Mouse (Mus musculus) mouse embryonic stem cell (cell line): ENCODE results near the gene Syn3.

Experiments
- in situ Hi-C, 2 experiments: fragments of 300-500 bp; cut with MboI; formaldehyde crosslinking; loops; 1 replicate in 1 of 2; 3 replicates in 1 of 2; pipeline ENCODE4 v1.14.3; 2019 to 2020; ENCODE audit warnings: low sequenced_read_pairs in 2 of 2, low pct_unique_long_range_greater_than_20kb in 1 of 2, mixed read lengths in 1 of 2; ENCODE audit not compliant: unreplicated experiment in 1 of 2

Syn3 gene

GRCm38 (mm10) chr10:86279579-86280168, 219.0 kb downstream of the Syn3 start:
- in situ Hi-C loops, result loop anchor here in 1 of 2 experiments (25.0 kb wide), 2 partner anchors 217 to 317 kb away; partner anchors contain the start of gene Rtcb

GRCm38 (mm10) chr10:86278481-86278880, 220.2 kb downstream of the Syn3 start:
- in situ Hi-C loops, result loop anchor here in 1 of 2 experiments (25.0 kb wide), 2 partner anchors 216 to 316 kb away; partner anchors contain the start of gene Rtcb

GRCm38 (mm10) chr10:86277327-86277726, 221.4 kb downstream of the Syn3 start:
- in situ Hi-C loops, result loop anchor here in 1 of 2 experiments (25.0 kb wide), 2 partner anchors 215 to 315 kb away; partner anchors contain the start of gene Rtcb

GRCm38 (mm10) chr10:86275585-86275984, 223.1 kb downstream of the Syn3 start:
- in situ Hi-C loops, result loop anchor here in 1 of 2 experiments (25.0 kb wide), 2 partner anchors 213 to 313 kb away; partner anchors contain the start of gene Rtcb

- in situ Hi-C loops, result no loop called here
Observed at GRCm38 (mm10) chr10:86273410-86274191, 225.1 kb downstream of the Syn3 start.

- in situ Hi-C loops, result no loop called here
Observed at GRCm38 (mm10) chr10:86272826-86273225, 225.9 kb downstream of the Syn3 start.

- in situ Hi-C loops, result no loop called here
Observed at GRCm38 (mm10) chr10:86270254-86270653, 228.4 kb downstream of the Syn3 start.

- in situ Hi-C loops, result no loop called here
Observed at GRCm38 (mm10) chr10:86264618-86265017, 234.1 kb downstream of the Syn3 start.

- in situ Hi-C loops, result no loop called here
Observed at GRCm38 (mm10) chr10:86261725-86262124, 237.0 kb downstream of the Syn3 start.

- in situ Hi-C loops, result no loop called here
Observed at GRCm38 (mm10) chr10:86258992-86259391, 239.7 kb downstream of the Syn3 start.

GRCm38 (mm10) chr10:86258046-86258445, 240.7 kb downstream of the Syn3 start:
- in situ Hi-C loops, result no loop called here

GRCm38 (mm10) chr10:86257045-86257444, 241.7 kb downstream of the Syn3 start:
- in situ Hi-C loops, result no loop called here

GRCm38 (mm10) chr10:86256221-86256620, 242.5 kb downstream of the Syn3 start:
- in situ Hi-C loops, result no loop called here

- in situ Hi-C loops, result no loop called here
Observed at GRCm38 (mm10) chr10:86250149-86250922, 248.4 kb downstream of the Syn3 start.

GRCm38 (mm10) chr10:86249283-86249682, 249.4 kb downstream of the Syn3 start:
- in situ Hi-C loops, result no loop called here

- in situ Hi-C loops, result no loop called here
Observed at GRCm38 (mm10) chr10:86248807-86249206, 249.9 kb downstream of the Syn3 start.

GRCm38 (mm10) chr10:86248131-86248740, 250.5 kb downstream of the Syn3 start:
- in situ Hi-C loops, result no loop called here

GRCm38 (mm10) chr10:86245396-86245795, 253.3 kb downstream of the Syn3 start:
- in situ Hi-C loops, result no loop called here

- in situ Hi-C loops, result no loop called here
Observed at GRCm38 (mm10) chr10:86243525-86243924, 255.2 kb downstream of the Syn3 start.
